Mouse (Mus musculus) hindbrain, embryonic 14.5 days (tissue): Measurements from ENCODE around the gene D930007J09Rik. TPM values are rescaled to one million over a fixed set of nuclear protein-coding genes. Genes with fewer than 3 reads are reported as not detected.
A peak's percentile ranks its signal among the peaks of the same experiment; 100 is the strongest.

Experiments used
- ATAC-seq: fragments of 200-750 bp; cut with Nextera tagmentation; 2 replicates; pipeline ENCODE4 v1.8.0; 2017; ENCODE audit warnings: moderate number of reproducible peaks, mild to moderate bottlenecking, moderate TSS enrichment, moderate library complexity; ENCODE audit not compliant: low FRiP score
- DNase-seq: peaks from one replicate; pipeline ENCODE4 v3.0.0-alpha.2; 2015; ENCODE audit warnings: low spot score
- H3K27ac ChIP-seq: fragments of 300-500 bp; sonication (generic); 2 replicates; pipeline ENCODE4 v1.5.1; 2014; ENCODE audit warnings: mild to moderate bottlenecking, moderate library complexity
- H3K27me3 ChIP-seq: fragments of 300-500 bp; sonication (generic); 2 replicates; pipeline ENCODE4 v1.6.1; 2014; ENCODE audit warnings: mild to moderate bottlenecking, low read length, mixed read lengths; ENCODE audit not compliant: control insufficient read depth, insufficient read depth
- H3K36me3 ChIP-seq: fragments of 300-500 bp; sonication (generic); replicated peaks from 2 replicates; pipeline ENCODE4 v1.6.1; 2014; ENCODE audit not compliant: control insufficient read depth, insufficient read depth
- H3K4me1 ChIP-seq: fragments of 300-500 bp; sonication (generic); replicated peaks from 2 replicates; pipeline ENCODE4 v1.6.1; 2014; ENCODE audit warnings: antibody characterized with exemption, low read length, mixed read lengths; ENCODE audit not compliant: control insufficient read depth, insufficient read depth
- H3K4me2 ChIP-seq: fragments of 300-500 bp; sonication (generic); replicated peaks from 2 replicates; pipeline ENCODE4 v1.6.1; 2014; ENCODE audit warnings: mild to moderate bottlenecking, moderate library complexity
- H3K4me3 ChIP-seq: fragments of 300-500 bp; sonication (generic); replicated peaks from 2 replicates; pipeline ENCODE4 v1.5.1; 2014; ENCODE audit warnings: mild to moderate bottlenecking, low read length
- H3K9ac ChIP-seq: fragments of 300-500 bp; sonication (generic); 2 replicates; pipeline ENCODE4 v1.6.1; 2014
- H3K9me3 ChIP-seq: fragments of 300-500 bp; sonication (generic); 2 replicates; pipeline ENCODE4 v1.6.1; 2016; ENCODE audit warnings: low read length; ENCODE audit not compliant: control insufficient read depth
- WGBS: fragments of 180-500 bp; shearing (Covaris S2); extraction: QIAGEN DNeasy Blood & Tissue Kit; methylation state at CpG from one replicate; pipeline ENCODE4 v1.1.7; 2014; 5-methylcytosine and 5-hydroxymethylcytosine counted together
- polyA plus RNA-seq: library from polyadenylated mRNA; unstranded; fragments of >200 nt; fragmentation: Nextera tagmentation; extraction: Ambion mirVana; gene quantifications from 2 replicates; pipeline ENCODE4 v1.2.1, GENCODE M21; 2014

D930007J09Rik gene
- not detected in 2 replicates for polyA plus RNA-seq

GRCm38 (mm10) chr13:32802259-32803081, at the start of gene D930007J09Rik:
D930007J09Rik (minus strand) TSS chr13:32802849.
- Histone ChIP-seq H3K27ac (peak within 1 kb of the TSS; percentile 91), H3K27me3 (no peaks in the 10 kb centered on the region), H3K9me3 (no peaks in the 10 kb centered on the region), H3K9ac (peak within 1 kb of the TSS; percentile 78), H3K4me3 (peak within 1 kb of the TSS; percentile 90), H3K36me3 (peaks cover 14% of the 10 kb centered on the region), H3K4me2 (peak within 1 kb of the TSS; percentile 80), H3K4me1 (peaks cover 24% of the 10 kb centered on the region)
- DNase-seq (peak; percentile 50), ATAC-seq (peak; percentile 46)
- 1% methylated on average over 91 of the region's 95 CpGs for WGBS

- Histone ChIP-seq H3K9me3 (no peaks in the 10 kb centered on the region), H3K4me2 (no peak overlapping the region), H3K4me3 (no peak overlapping the region), H3K4me1 (no peaks in the 10 kb centered on the region), H3K9ac (no peak overlapping the region), H3K27me3 (no peaks in the 10 kb centered on the region), H3K36me3 (no peaks in the 10 kb centered on the region), H3K27ac (no peak overlapping the region)
- DNase-seq: peak; percentile 71
- WGBS: 13% methylated on average over 7 of the region's 7 CpGs
- peak; percentile 85 for ATAC-seq
Measured at GRCm38 (mm10) chr13:32851967-32852366, 49.3 kb upstream of the D930007J09Rik start.

- no peaks in the 10 kb centered on the region for H3K4me1 ChIP-seq
- no peak within 1 kb of the TSS for H3K9ac ChIP-seq
- DNase-seq (no peak), ATAC-seq (no peak)
- no peaks in the 10 kb centered on the region for H3K27me3 ChIP-seq
- H3K27ac ChIP-seq: no peak within 1 kb of the TSS
- no peak within 1 kb of the TSS for H3K4me3 ChIP-seq
- 67% methylated on average over 10 of the region's 10 CpGs for WGBS
- no peak within 1 kb of the TSS for H3K4me2 ChIP-seq
- no peaks in the 10 kb centered on the region for H3K9me3 ChIP-seq
- no peaks in the 10 kb centered on the region for H3K36me3 ChIP-seq
Measured at GRCm38 (mm10) chr13:32850668-32851404, 48.2 kb upstream of the D930007J09Rik start, which contains the start of gene Serpinb1a. Serpinb1a (minus strand) TSS chr13:32851185.

GRCm38 (mm10) chr13:32850156-32850555, 47.5 kb upstream of the D930007J09Rik start:
- Histone ChIP-seq H3K27me3 (no peaks in the 10 kb centered on the region), H3K9ac (no peak overlapping the region), H3K4me1 (no peaks in the 10 kb centered on the region), H3K36me3 (no peaks in the 10 kb centered on the region), H3K4me3 (no peak overlapping the region), H3K4me2 (no peak overlapping the region), H3K27ac (no peak overlapping the region), H3K9me3 (no peaks in the 10 kb centered on the region)
- ATAC-seq: no peak
- no peak for DNase-seq
- 86% methylated on average over 1 of the region's 1 CpGs for WGBS

GRCm38 (mm10) chr13:32849531-32850123, 47.0 kb upstream of the D930007J09Rik start:
- no peaks in the 10 kb centered on the region for H3K27me3 ChIP-seq
- no peaks in the 10 kb centered on the region for H3K9me3 ChIP-seq
- H3K36me3 ChIP-seq: no peaks in the 10 kb centered on the region
- no peak for DNase-seq
- no peak overlapping the region for H3K4me2 ChIP-seq
- ATAC-seq: no peak
- no peaks in the 10 kb centered on the region for H3K4me1 ChIP-seq
- no peak overlapping the region for H3K4me3 ChIP-seq
- no peak overlapping the region for H3K9ac ChIP-seq
- no peak overlapping the region for H3K27ac ChIP-seq

GRCm38 (mm10) chr13:32849092-32849491, 46.4 kb upstream of the D930007J09Rik start:
- H3K9me3 ChIP-seq: no peaks in the 10 kb centered on the region
- H3K27me3 ChIP-seq: no peaks in the 10 kb centered on the region
- no peak overlapping the region for H3K4me2 ChIP-seq
- no peak overlapping the region for H3K4me3 ChIP-seq
- H3K9ac ChIP-seq: no peak overlapping the region
- H3K27ac ChIP-seq: no peak overlapping the region
- H3K36me3 ChIP-seq: no peaks in the 10 kb centered on the region
- WGBS: 74% methylated on average over 4 of the region's 4 CpGs
- H3K4me1 ChIP-seq: no peaks in the 10 kb centered on the region
- ATAC-seq (no peak), DNase-seq (no peak)

- Histone ChIP-seq H3K9me3 (no peaks in the 10 kb centered on the region), H3K4me2 (no peak overlapping the region), H3K27me3 (no peaks in the 10 kb centered on the region), H3K4me3 (no peak overlapping the region), H3K4me1 (no peaks in the 10 kb centered on the region), H3K9ac (no peak overlapping the region), H3K36me3 (no peaks in the 10 kb centered on the region), H3K27ac (no peak overlapping the region)
- no peak for DNase-seq
- no peak for ATAC-seq
Measured at GRCm38 (mm10) chr13:32846221-32846620, 43.6 kb upstream of the D930007J09Rik start.

GRCm38 (mm10) chr13:32841349-32841748, 38.7 kb upstream of the D930007J09Rik start:
- H3K4me3 ChIP-seq: no peak overlapping the region
- WGBS: 99% methylated on average over 3 of the region's 3 CpGs
- no peak overlapping the region for H3K4me2 ChIP-seq
- H3K27me3 ChIP-seq: no peaks in the 10 kb centered on the region
- H3K9me3 ChIP-seq: no peaks in the 10 kb centered on the region
- ATAC-seq (no peak), DNase-seq (no peak)
- no peak overlapping the region for H3K9ac ChIP-seq
- no peaks in the 10 kb centered on the region for H3K36me3 ChIP-seq
- H3K27ac ChIP-seq: no peak overlapping the region
- H3K4me1 ChIP-seq: no peaks in the 10 kb centered on the region

GRCm38 (mm10) chr13:32839314-32839713, 36.7 kb upstream of the D930007J09Rik start:
- no peak for ATAC-seq
- H3K9me3 ChIP-seq: no peaks in the 10 kb centered on the region
- H3K4me3 ChIP-seq: no peak overlapping the region
- H3K4me1 ChIP-seq: no peaks in the 10 kb centered on the region
- DNase-seq: no peak
- WGBS: 60% methylated on average over 1 of the region's 1 CpGs
- H3K4me2 ChIP-seq: no peak overlapping the region
- no peaks in the 10 kb centered on the region for H3K27me3 ChIP-seq
- H3K36me3 ChIP-seq: no peaks in the 10 kb centered on the region
- no peak overlapping the region for H3K9ac ChIP-seq
- H3K27ac ChIP-seq: no peak overlapping the region
